In the genomic region with DNA sequence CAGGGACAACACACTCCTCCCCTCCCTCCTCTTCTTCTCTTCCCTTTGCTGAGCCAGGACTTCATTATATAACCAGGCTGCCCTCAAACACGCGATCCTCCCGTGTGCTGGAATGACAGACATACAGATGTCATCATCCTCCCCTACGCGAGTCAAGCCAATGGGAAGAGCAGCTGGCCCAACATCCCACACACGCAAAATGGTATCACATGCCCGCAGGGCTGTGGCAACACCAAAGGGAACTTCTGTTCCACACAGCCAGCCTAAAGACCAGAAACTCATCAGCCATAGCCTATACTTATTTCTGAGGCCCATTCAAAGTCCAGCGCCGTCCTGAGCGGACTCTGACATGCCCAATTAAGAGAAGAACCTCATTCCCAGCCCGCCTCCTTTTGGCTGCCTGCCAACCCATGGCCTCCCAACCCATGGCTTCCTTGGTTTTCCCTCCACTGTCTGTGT, we compare ENCODE assay signal across 14 mouse cellular contexts. TPM values are rescaled to one million over a fixed set of nuclear protein-coding genes. Genes with fewer than 3 reads are reported as not detected.
DNase-seq lines count a peak whose midpoint lies in the region; ATAC-seq and TF ChIP-seq lines count a peak whose summit lies in the region.
"Had no signal": no experiment of that assay in that cellular context is flagged by ENCODE, and none has a peak within 500 bp of the region (broad histone marks: within the 10 kb centered on the region; RNA-seq: fewer than 3 reads in every experiment).

No protein-coding gene starts in this region.

- no peak overlapping the region for H3K9ac ChIP-seq in lung, embryonic 14.5 days
- no peak overlapping the region for H3K9ac ChIP-seq in lung, postnatal 0 days (replicated peaks; ENCODE audit: low read depth)
- H3K9ac ChIP-seq: limb, embryonic 15.5 days; neural tube, embryonic 15.5 days had no signal

- TF ChIP-seq CTCF in lung, embryonic 14.5 days (IDR thresholded peaks at IDR 0.05; ENCODE audit: low read depth), result no peak
- TF ChIP-seq CTCF in lung, postnatal 0 days (IDR thresholded peaks at IDR 0.05), result no peak

- peaks cover 9% of the 10 kb centered on the region; the same call in 1 of the 2 replicates for H3K4me1 ChIP-seq in lung, embryonic 14.5 days (ENCODE audit: insufficient read depth)
- H3K4me1 ChIP-seq in lung, postnatal 0 days (ENCODE audit: insufficient read depth, low read depth, low read length), result no peaks in the 10 kb centered on the region; the same call in 1 of the 2 replicates

- no peak overlapping the region for H3K4me3 ChIP-seq in lung, embryonic 14.5 days (ENCODE audit: low read depth, low read length)
- no peak overlapping the region for H3K4me3 ChIP-seq in lung, postnatal 0 days (ENCODE audit: low read depth, low read length)
- H3K4me3 ChIP-seq: embryonic facial prominence, embryonic 10.5 days; limb, embryonic 15.5 days; neural tube, embryonic 15.5 days had no signal

- peak; percentile 17; the same call in 1 of the 2 replicates for ATAC-seq in lung, embryonic 14.5 days (ENCODE audit: insufficient read depth)
- ATAC-seq in lung, postnatal 0 days, result no peak
- ATAC-seq: forebrain, embryonic 16.5 days had no signal

- no peaks in the 10 kb centered on the region for H3K9me3 ChIP-seq in lung, embryonic 14.5 days (ENCODE audit: low read depth, low read length)
- no peaks in the 10 kb centered on the region for H3K9me3 ChIP-seq in lung, postnatal 0 days (ENCODE audit: low read length)
- H3K9me3 ChIP-seq: embryonic facial prominence, embryonic 10.5 days; limb, embryonic 15.5 days; neural tube, embryonic 15.5 days had no signal

- 73% methylated on average over 11 of the region's 11 CpGs for WGBS in lung, embryonic 14.5 days
- WGBS in lung, postnatal 0 days, result 75% methylated on average over 11 of the region's 11 CpGs

- H3K27me3 ChIP-seq in lung, embryonic 14.5 days (ENCODE audit: insufficient read depth, low read length), result no peaks in the 10 kb centered on the region
- H3K27me3 ChIP-seq in lung, postnatal 0 days (replicated peaks; ENCODE audit: insufficient read depth, low read length), result no peaks in the 10 kb centered on the region
- H3K27me3 ChIP-seq: limb, embryonic 15.5 days; neural tube, embryonic 15.5 days had no signal

- TF ChIP-seq EP300 in lung, postnatal 0 days (IDR thresholded peaks at IDR 0.05), result no peak

- intact Hi-C loops in left cerebral cortex, postnatal 36 days (cut with DNase I), result loop anchor here (2.0 to 5.0 kb wide), 3 partner anchors 13 to 108 kb away; no protein-coding TSS in a partner anchor

- H3K27ac ChIP-seq in lung, embryonic 14.5 days (ENCODE audit: low read depth), result no peak overlapping the region
- H3K27ac ChIP-seq in lung, postnatal 0 days (ENCODE audit: low read length), result no peak overlapping the region
- H3K27ac ChIP-seq: embryonic facial prominence, embryonic 10.5 days; limb, embryonic 15.5 days; neural tube, embryonic 15.5 days had no signal

- peak; percentile 63 for DNase-seq in lung, embryonic 14.5 days
- no peak for DNase-seq in lung, postnatal 0 days (ENCODE audit: low spot score)
- DNase-seq in cerebellum, adult 9-10 months, result peak; percentile 63
- DNase-seq in kidney, postnatal 10 days, result peak; percentile 67
- DNase-seq in left cerebral cortex, postnatal 36 days (ENCODE audit: low spot score in 2 of 2), result peak; percentile 63 to 69
- DNase-seq in urinary bladder, postnatal 36 days (ENCODE audit: low spot score in 2 of 2), result no peak
- no peak for DNase-seq in spleen, postnatal 36 days (ENCODE audit: low spot score in 2 of 2)

- no peak overlapping the region for H3K4me2 ChIP-seq in lung, embryonic 14.5 days
- H3K4me2 ChIP-seq in lung, postnatal 0 days (replicated peaks; ENCODE audit: low read depth, low read length), result no peak overlapping the region
- H3K4me2 ChIP-seq: heart, embryonic 11.5 days; limb, embryonic 15.5 days; neural tube, embryonic 15.5 days had no signal

- no peaks in the 10 kb centered on the region for H3K36me3 ChIP-seq in lung, embryonic 14.5 days (ENCODE audit: insufficient read depth)
- no peaks in the 10 kb centered on the region for H3K36me3 ChIP-seq in lung, postnatal 0 days (ENCODE audit: insufficient read depth, low read length)
- H3K36me3 ChIP-seq: embryonic facial prominence, embryonic 10.5 days; G1E; limb, embryonic 15.5 days had no signal

RNA-seq across cellular contexts. Expression of a gene that starts 40.0 kb away (rescaled TPM):
- 2.2 and 2.5 TPM in 2 replicates for polyA plus RNA-seq in lung, embryonic 14.5 days (2014; fragmentation: Nextera tagmentation; extraction: Ambion mirVana)
- polyA plus RNA-seq in lung, postnatal 0 days (2015; fragmentation: Nextera tagmentation; extraction: Ambion mirVana), result 5.0 and 5.6 TPM in 2 replicates
- 100 to 1,000 TPM; 211 to 220 TPM for total RNA-seq in left cerebral cortex, postnatal 36 days (2021)
- total RNA-seq: megakaryocyte-erythroid progenitor cell, adult 5-6 weeks had no signal
- polyA plus RNA-seq: G1E had no signal

Comparison
In these comparisons a context has a peak if more than half of its experiments do, and no peak if none do; other contexts are left out.
1. DNase-seq: peak in lung, embryonic 14.5 days (single experiment), cerebellum, adult 9-10 months (single experiment), kidney, postnatal 10 days (single experiment) and left cerebral cortex, postnatal 36 days (2 of 2); none in lung, postnatal 0 days (single experiment), urinary bladder, postnatal 36 days (0 of 2) and spleen, postnatal 36 days (0 of 2).